Mouse (Mus musculus) testis, adult 2 months (tissue): ENCODE measurements around the gene Cfap157.

Source experiments
- CTCF ChIP-seq: fragments of 200-500 bp; IDR thresholded peaks from 2 replicates; pipeline ENCODE4 v1.5.1; 2012; ENCODE audit warnings: low read depth, mild to moderate bottlenecking, inconsistent platforms, low read length, moderate library complexity; ENCODE audit not compliant: control insufficient read depth, insufficient read depth, insufficient replicate concordance
- POLR2A ChIP-seq: fragments of 200-500 bp; IDR thresholded peaks from 2 replicates; pipeline ENCODE4 v1.6.1; 2012; ENCODE audit warnings: low read depth, mild to moderate bottlenecking, inconsistent platforms, low read length, moderate library complexity; ENCODE audit not compliant: control insufficient read depth

DNA sequence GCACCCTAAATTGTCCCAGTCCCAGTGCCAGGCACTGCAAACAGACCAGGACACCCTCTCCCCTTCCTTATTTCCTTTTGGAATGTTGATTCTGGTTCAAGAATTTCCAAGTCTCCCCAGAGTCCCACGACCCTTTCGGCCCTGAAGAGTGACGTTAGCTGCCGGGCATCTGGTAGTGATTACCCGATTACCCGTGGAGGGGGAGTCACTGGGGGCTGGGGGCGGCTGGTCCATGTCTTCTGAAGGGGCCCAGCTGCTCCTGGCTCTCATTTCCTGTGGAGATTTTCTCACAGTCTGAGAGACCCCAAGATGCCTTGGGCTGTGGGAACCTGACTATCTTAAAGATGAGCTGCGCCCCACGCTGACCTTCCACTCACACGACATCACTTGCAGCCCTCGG, 53.4 kb downstream of the Cfap157 start:
- no peak for TF ChIP-seq CTCF
- TF ChIP-seq POLR2A: no peak
